Mouse (Mus musculus): ENCODE results near the gene Tmtc2. TPM values are rescaled to one million over a fixed set of nuclear protein-coding genes. Genes with fewer than 3 reads are reported as not detected.

Gene Tmtc2
- polyA plus RNA-seq, 1 experiment = 0.97 TPM

GRCm38 (mm10) chr10:105509896-105510272 lies 64.4 kb downstream of the Tmtc2 start:
- Histone ChIP-seq H3ac (ENCODE audit: control insufficient read depth, insufficient read length) (no peak overlapping the region), H3K4me2 (ENCODE audit: low read depth) (no peak overlapping the region), H3K4me3 (no peak overlapping the region), H3K79me2 (ENCODE audit: control insufficient read depth, insufficient read depth) (no peaks in the 10 kb centered on the region), H3K36me3 (ENCODE audit: control insufficient read depth, insufficient read depth) (no peaks in the 10 kb centered on the region), H3K27me3 (ENCODE audit: control insufficient read depth, insufficient read depth, insufficient read length) (no peaks in the 10 kb centered on the region)
- no peak for TF ChIP-seq POLR2A (IDR thresholded peaks at IDR 0.05; ENCODE audit: insufficient read length, low read depth)
- no peak for TF ChIP-seq REST (IDR thresholded peaks at IDR 0.05; ENCODE audit: insufficient read depth, insufficient read length)
- no peak for TF ChIP-seq TCF12 (IDR thresholded peaks at IDR 0.05; ENCODE audit: insufficient read depth, poor library complexity, severe bottlenecking)
- TF ChIP-seq SRF (IDR thresholded peaks at IDR 0.05; ENCODE audit: control insufficient read depth, insufficient read length, low read depth) = no peak
- no peak for TF ChIP-seq E2F4 (IDR thresholded peaks at IDR 0.05; ENCODE audit: insufficient read depth)
- TF ChIP-seq TCF3 (IDR thresholded peaks at IDR 0.05; ENCODE audit: insufficient read length, low read depth) = no peak
- no peak for TF ChIP-seq MAX (IDR thresholded peaks at IDR 0.05; ENCODE audit: low read depth)
- no peak for TF ChIP-seq MYOD1 (IDR thresholded peaks at IDR 0.05; ENCODE audit: control insufficient read depth in 1 of 3, insufficient read length in 2 of 3, low read depth in 2 of 3)
- TF ChIP-seq USF1 (IDR thresholded peaks at IDR 0.05; ENCODE audit: low read depth) = no peak
- no peak for TF ChIP-seq POLR2AphosphoS2 (IDR thresholded peaks at IDR 0.05; ENCODE audit: insufficient read length, low read depth)
- TF ChIP-seq CEBPB (IDR thresholded peaks at IDR 0.05; ENCODE audit: insufficient read depth, poor library complexity, severe bottlenecking) = no peak

DNA sequence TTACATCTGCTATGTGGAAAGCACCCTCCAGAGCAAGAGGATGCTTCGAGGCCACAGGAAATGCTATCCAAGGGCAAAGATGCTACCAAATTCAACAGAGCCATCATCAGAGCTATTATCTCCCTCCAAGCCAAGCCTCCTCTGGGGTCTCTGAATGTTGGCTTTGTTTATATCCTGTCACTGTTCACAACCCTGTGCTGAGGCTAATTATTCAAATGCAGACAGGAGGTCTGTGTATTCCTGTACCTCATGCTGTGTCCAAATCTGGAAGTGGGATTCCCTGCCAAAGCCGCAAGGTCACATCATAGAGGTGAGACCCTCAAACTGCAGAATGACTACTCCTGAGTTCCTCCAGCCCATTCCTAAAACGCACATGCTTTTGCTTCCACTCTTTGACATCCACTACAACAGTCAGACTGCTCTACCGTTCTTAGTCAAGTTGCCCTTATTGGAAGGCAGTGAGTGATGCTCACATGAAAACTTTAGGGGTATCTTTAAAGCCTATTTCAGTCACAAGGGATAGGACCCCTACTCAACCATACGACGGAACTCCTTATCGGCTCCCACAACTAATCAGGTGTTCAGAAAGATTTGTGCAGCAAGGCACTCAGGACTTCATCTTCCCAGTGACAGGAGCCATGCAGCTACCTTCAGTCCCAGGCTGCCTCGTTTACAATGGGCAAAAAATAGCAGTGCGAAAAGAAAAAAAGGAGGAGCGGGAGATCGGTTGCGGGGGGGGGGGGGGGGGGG lies 64.9 kb downstream of the Tmtc2 start:
- Histone ChIP-seq H3ac (ENCODE audit: control insufficient read depth, insufficient read length) (no peak overlapping the region), H3K4me2 (ENCODE audit: low read depth) (no peak overlapping the region), H3K36me3 (ENCODE audit: control insufficient read depth, insufficient read depth) (no peaks in the 10 kb centered on the region), H3K4me3 (no peak overlapping the region), H3K27me3 (ENCODE audit: control insufficient read depth, insufficient read depth, insufficient read length) (no peaks in the 10 kb centered on the region), H3K79me2 (ENCODE audit: control insufficient read depth, insufficient read depth) (no peaks in the 10 kb centered on the region)
- TF ChIP-seq POLR2A (IDR thresholded peaks at IDR 0.05; ENCODE audit: insufficient read length, low read depth) (no peak), CEBPB (IDR thresholded peaks at IDR 0.05; ENCODE audit: insufficient read depth, poor library complexity, severe bottlenecking) (no peak), MYOG (IDR thresholded peaks at IDR 0.05; ENCODE audit: control insufficient read depth in 1 of 3, insufficient read depth in 1 of 3, insufficient read length in 2 of 3, low read depth in 2 of 3) (no peak), POLR2AphosphoS2 (IDR thresholded peaks at IDR 0.05; ENCODE audit: insufficient read length, low read depth) (no peak), MAX (IDR thresholded peaks at IDR 0.05; ENCODE audit: low read depth) (no peak), SRF (IDR thresholded peaks at IDR 0.05; ENCODE audit: control insufficient read depth, insufficient read length, low read depth) (no peak), MYOD1 (IDR thresholded peaks at IDR 0.05; ENCODE audit: control insufficient read depth in 1 of 3, insufficient read length in 2 of 3, low read depth in 2 of 3) (no peak), TCF3 (IDR thresholded peaks at IDR 0.05; ENCODE audit: insufficient read length, low read depth) (no peak), E2F4 (IDR thresholded peaks at IDR 0.05; ENCODE audit: insufficient read depth) (no peak), USF1 (IDR thresholded peaks at IDR 0.05; ENCODE audit: low read depth) (no peak), TCF12 (IDR thresholded peaks at IDR 0.05; ENCODE audit: insufficient read depth, poor library complexity, severe bottlenecking) (no peak), REST (IDR thresholded peaks at IDR 0.05; ENCODE audit: insufficient read depth, insufficient read length) (no peak)

DNA sequence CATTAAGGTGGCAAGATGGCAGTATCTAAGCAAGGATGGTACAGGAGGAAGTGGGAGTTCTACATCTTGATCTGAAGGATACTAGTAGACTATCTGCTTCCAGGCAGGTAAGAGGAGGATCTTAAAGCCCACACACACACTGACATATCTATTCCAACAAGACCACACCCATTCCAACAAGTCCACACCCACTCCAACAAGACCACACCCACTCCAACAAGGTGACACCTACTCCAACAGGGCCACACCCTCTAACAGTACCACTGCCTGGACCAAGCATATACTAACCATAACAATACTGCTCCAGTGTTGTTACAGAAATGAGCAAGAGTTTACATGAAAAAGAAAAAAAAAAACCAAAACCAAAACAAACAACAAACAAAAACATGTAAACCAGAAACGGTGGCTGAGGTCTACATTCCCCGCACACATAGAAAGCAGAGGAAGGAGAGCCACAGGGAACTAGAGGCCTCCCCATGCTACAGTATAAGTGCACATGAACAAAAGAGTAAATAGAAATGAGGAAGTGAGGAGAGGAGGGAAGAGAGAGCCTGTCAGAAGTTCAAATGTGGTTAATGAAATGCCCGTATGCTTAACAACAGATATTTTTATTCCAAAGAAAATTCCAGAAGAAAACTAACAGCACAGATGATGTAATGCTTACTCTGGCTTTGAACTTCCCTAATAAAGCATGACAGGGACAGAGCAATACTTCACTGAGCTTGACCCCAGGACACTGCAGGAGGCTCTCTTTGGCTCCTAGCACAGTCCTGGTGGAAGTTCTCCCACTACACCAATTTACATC lies 66.1 kb downstream of the Tmtc2 start:
- H3K79me2 ChIP-seq (ENCODE audit: control insufficient read depth, insufficient read depth) = no peaks in the 10 kb centered on the region
- TF ChIP-seq MAX (IDR thresholded peaks at IDR 0.05; ENCODE audit: low read depth) (no peak), MYOD1 (IDR thresholded peaks at IDR 0.05; ENCODE audit: control insufficient read depth in 1 of 3, insufficient read length in 2 of 3, low read depth in 2 of 3) (no peak), USF1 (IDR thresholded peaks at IDR 0.05; ENCODE audit: low read depth) (no peak), MYOG (IDR thresholded peaks at IDR 0.05; ENCODE audit: control insufficient read depth in 1 of 3, insufficient read depth in 1 of 3, insufficient read length in 2 of 3, low read depth in 2 of 3) (no peak), CEBPB (IDR thresholded peaks at IDR 0.05; ENCODE audit: insufficient read depth, poor library complexity, severe bottlenecking) (no peak), REST (IDR thresholded peaks at IDR 0.05; ENCODE audit: insufficient read depth, insufficient read length) (no peak), TCF3 (IDR thresholded peaks at IDR 0.05; ENCODE audit: insufficient read length, low read depth) (no peak), SRF (IDR thresholded peaks at IDR 0.05; ENCODE audit: control insufficient read depth, insufficient read length, low read depth) (no peak), POLR2A (IDR thresholded peaks at IDR 0.05; ENCODE audit: insufficient read length, low read depth) (no peak), TCF12 (IDR thresholded peaks at IDR 0.05; ENCODE audit: insufficient read depth, poor library complexity, severe bottlenecking) (no peak), POLR2AphosphoS2 (IDR thresholded peaks at IDR 0.05; ENCODE audit: insufficient read length, low read depth) (no peak), E2F4 (IDR thresholded peaks at IDR 0.05; ENCODE audit: insufficient read depth) (no peak)
- H3K4me2 ChIP-seq (ENCODE audit: low read depth) = no peak overlapping the region
- H3K36me3 ChIP-seq (ENCODE audit: control insufficient read depth, insufficient read depth) = no peaks in the 10 kb centered on the region
- H3K27me3 ChIP-seq (ENCODE audit: control insufficient read depth, insufficient read depth, insufficient read length) = no peaks in the 10 kb centered on the region
- no peak overlapping the region for H3K4me3 ChIP-seq
- no peak overlapping the region for H3ac ChIP-seq (ENCODE audit: control insufficient read depth, insufficient read length)

GRCm38 (mm10) chr10:105506046-105506445 lies 68.2 kb downstream of the Tmtc2 start:
- Histone ChIP-seq H3K4me3 (no peak overlapping the region), H3K27me3 (ENCODE audit: control insufficient read depth, insufficient read depth, insufficient read length) (no peaks in the 10 kb centered on the region), H3K36me3 (ENCODE audit: control insufficient read depth, insufficient read depth) (no peaks in the 10 kb centered on the region), H3ac (ENCODE audit: control insufficient read depth, insufficient read length) (no peak overlapping the region), H3K79me2 (ENCODE audit: control insufficient read depth, insufficient read depth) (no peaks in the 10 kb centered on the region), H3K4me2 (ENCODE audit: low read depth) (no peak overlapping the region)
- TF ChIP-seq POLR2AphosphoS2 (IDR thresholded peaks at IDR 0.05; ENCODE audit: insufficient read length, low read depth) = no peak
- TF ChIP-seq REST (IDR thresholded peaks at IDR 0.05; ENCODE audit: insufficient read depth, insufficient read length) = no peak
- no peak for TF ChIP-seq TCF12 (IDR thresholded peaks at IDR 0.05; ENCODE audit: insufficient read depth, poor library complexity, severe bottlenecking)
